Mouse (Mus musculus) testis, adult 2 months (tissue): ENCODE measurements at regions not wholly inside any gene's neighbourhood (a gene's known extent, or its start where the extent isn't known, plus 50 kb on each side); places are given as distances from the start of the nearest gene placed in this dataset.

Experiments
- H3K27ac ChIP-seq: fragments of 200-500 bp; 2 replicates; pipeline ENCODE4 v1.5.1; 2012; ENCODE audit warnings: low read depth, low read length; ENCODE audit not compliant: control insufficient read depth, insufficient read depth
- H3K27me3 ChIP-seq: fragments of 200-500 bp; 2 replicates; pipeline ENCODE4 v1.6.1; 2012; ENCODE audit warnings: mild to moderate bottlenecking, low read length, moderate library complexity; ENCODE audit not compliant: control insufficient read depth, insufficient read depth
- H3K36me3 ChIP-seq: fragments of 200-500 bp; 2 replicates; pipeline ENCODE4 v1.6.1; 2012; ENCODE audit warnings: mild to moderate bottlenecking, low read length; ENCODE audit not compliant: control insufficient read depth, insufficient read depth
- H3K4me1 ChIP-seq: fragments of 200-500 bp; 2 replicates; pipeline ENCODE4 v1.6.1; 2012; ENCODE audit warnings: low read length; ENCODE audit not compliant: control insufficient read depth, insufficient read depth
- H3K4me3 ChIP-seq: fragments of 200-500 bp; 2 replicates; pipeline ENCODE4 v1.5.1; 2012; ENCODE audit warnings: low read depth, mild to moderate bottlenecking, low read length, moderate library complexity, mixed read lengths; ENCODE audit not compliant: control insufficient read depth
- CTCF ChIP-seq: fragments of 200-500 bp; IDR thresholded peaks from 2 replicates; pipeline ENCODE4 v1.5.1; 2012; ENCODE audit warnings: low read depth, mild to moderate bottlenecking, inconsistent platforms, low read length, moderate library complexity; ENCODE audit not compliant: control insufficient read depth, insufficient read depth, insufficient replicate concordance
- POLR2A ChIP-seq: fragments of 200-500 bp; IDR thresholded peaks from 2 replicates; pipeline ENCODE4 v1.6.1; 2012; ENCODE audit warnings: low read depth, mild to moderate bottlenecking, inconsistent platforms, low read length, moderate library complexity; ENCODE audit not compliant: control insufficient read depth

GRCm38 (mm10) chr2:78418561-78419338, 449.2 kb upstream of the Ube2e3 start:
- H3K27ac ChIP-seq = no peak overlapping the region
- H3K36me3 ChIP-seq = no peaks in the 10 kb centered on the region
- no peaks in the 10 kb centered on the region for H3K27me3 ChIP-seq
- H3K4me1 ChIP-seq = no peaks in the 10 kb centered on the region
- TF ChIP-seq POLR2A (no peak), CTCF (no peak)
- H3K4me3 ChIP-seq = no peak overlapping the region

DNA sequence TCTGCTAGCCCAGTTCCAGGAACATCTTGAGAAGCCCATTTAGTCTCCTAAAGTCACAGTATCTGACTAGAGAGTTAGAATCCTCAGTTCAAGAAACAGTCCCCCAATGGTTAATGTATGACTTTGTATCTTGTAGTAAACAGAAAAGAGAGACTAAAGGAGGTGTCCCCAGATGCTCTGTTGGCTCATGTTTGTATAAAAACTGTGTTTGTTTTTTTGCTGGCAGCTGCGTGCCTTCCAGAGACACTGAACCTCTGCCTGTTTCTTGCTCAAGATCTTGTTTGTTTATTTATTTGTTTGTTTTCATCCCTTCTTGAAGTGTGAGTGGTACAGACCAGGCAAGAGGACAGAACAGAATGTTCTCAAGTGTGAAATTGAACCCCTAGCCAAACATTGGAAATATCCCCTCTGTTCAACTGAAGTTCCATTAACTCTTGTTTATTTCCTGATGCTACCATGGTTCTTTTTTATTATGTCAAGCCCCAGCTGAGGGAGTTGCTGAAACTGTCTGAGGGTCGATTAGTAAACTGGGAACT, 451.3 kb upstream of the Ube2e3 start:
- H3K4me3 ChIP-seq = no peak overlapping the region
- H3K4me1 ChIP-seq = no peaks in the 10 kb centered on the region
- H3K36me3 ChIP-seq = no peaks in the 10 kb centered on the region
- no peaks in the 10 kb centered on the region for H3K27me3 ChIP-seq
- H3K27ac ChIP-seq = no peak overlapping the region
- TF ChIP-seq CTCF = no peak
- TF ChIP-seq POLR2A = no peak

DNA sequence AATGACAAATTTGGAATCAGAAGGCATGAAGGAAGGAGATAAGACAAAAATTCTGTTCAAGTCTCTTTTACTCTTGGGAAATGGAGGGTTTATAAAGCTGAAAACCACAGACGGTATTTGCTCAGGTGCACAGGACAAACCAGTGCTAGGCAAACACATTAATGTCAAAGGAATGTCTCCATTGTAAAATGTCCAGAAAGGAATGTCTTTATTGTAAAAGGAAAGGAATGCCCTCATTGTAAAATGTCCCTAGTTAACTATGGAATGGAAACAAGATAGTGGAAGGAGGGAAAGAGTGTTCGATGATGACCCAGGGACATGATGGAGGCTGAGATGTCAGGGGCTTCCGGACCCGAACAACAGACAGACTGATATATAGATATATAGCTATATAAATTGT, 454.9 kb upstream of the Ube2e3 start:
- H3K27ac ChIP-seq = no peak overlapping the region

GRCm38 (mm10) chr2:78403890-78404289, 457.7 kb upstream of the Cwc22 start:
- Histone ChIP-seq H3K27me3 (no peaks in the 10 kb centered on the region), H3K4me1 (no peaks in the 10 kb centered on the region), H3K36me3 (no peaks in the 10 kb centered on the region), H3K27ac (no peak overlapping the region), H3K4me3 (no peak overlapping the region)
- no peak for TF ChIP-seq CTCF
- no peak for TF ChIP-seq POLR2A

More for the DNA sequence above, 454.9 kb upstream of the Ube2e3 start:
- no peak for TF ChIP-seq POLR2A
- no peak for TF ChIP-seq CTCF
- H3K4me3 ChIP-seq = no peak overlapping the region
- H3K4me1 ChIP-seq = no peaks in the 10 kb centered on the region
- H3K36me3 ChIP-seq = no peaks in the 10 kb centered on the region
- no peaks in the 10 kb centered on the region for H3K27me3 ChIP-seq

GRCm38 (mm10) chr2:78399236-78399635, 453.1 kb upstream of the Cwc22 start:
- Histone ChIP-seq H3K36me3 (no peaks in the 10 kb centered on the region), H3K4me1 (no peaks in the 10 kb centered on the region), H3K27ac (no peak overlapping the region), H3K4me3 (no peak overlapping the region), H3K27me3 (no peaks in the 10 kb centered on the region)
- TF ChIP-seq CTCF (no peak), POLR2A (no peak)

DNA sequence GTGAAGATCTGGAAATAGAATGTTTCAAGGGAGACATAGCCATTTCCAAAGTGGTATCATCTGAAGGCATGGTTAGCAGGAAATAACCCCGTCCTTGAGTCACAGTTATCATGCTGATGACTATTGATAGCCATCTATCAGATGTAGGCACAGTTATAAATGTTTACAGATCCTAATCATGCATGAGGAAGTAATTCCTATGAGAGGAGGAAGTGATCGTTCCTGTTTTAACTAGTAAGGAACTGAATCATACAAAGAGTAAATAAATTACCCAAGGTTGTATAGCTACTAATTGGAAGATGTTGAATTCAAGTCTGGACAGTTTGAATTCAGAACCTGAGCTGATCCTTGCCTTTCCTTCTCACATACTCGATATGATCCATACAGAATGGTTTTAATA, 450.7 kb upstream of the Cwc22 start:
- Histone ChIP-seq H3K27ac (no peak overlapping the region), H3K36me3 (no peaks in the 10 kb centered on the region), H3K4me3 (no peak overlapping the region), H3K27me3 (no peaks in the 10 kb centered on the region), H3K4me1 (no peaks in the 10 kb centered on the region)
- TF ChIP-seq CTCF (no peak), POLR2A (no peak)

DNA sequence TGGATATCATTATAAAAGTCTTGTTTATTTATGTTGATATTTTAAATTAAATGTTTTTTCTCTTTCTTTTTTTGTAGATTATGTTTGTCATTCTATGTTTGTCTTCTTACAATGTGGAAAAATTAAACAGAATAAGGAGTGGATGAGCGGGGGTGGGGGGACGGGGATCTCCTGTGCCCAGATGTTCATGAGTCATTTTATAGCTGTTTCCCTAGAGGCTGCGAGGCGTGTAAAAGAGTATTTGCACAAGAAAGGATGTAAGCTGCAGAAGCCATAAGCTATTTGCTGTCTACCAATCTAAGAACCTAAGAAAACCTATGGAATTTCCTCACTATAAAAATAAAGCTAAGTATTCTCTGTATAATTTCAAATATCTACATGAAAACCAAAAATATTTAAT, 446.9 kb upstream of the Cwc22 start:
- Histone ChIP-seq H3K4me3 (no peak overlapping the region), H3K4me1 (no peaks in the 10 kb centered on the region)
- TF ChIP-seq CTCF = no peak
- no peak for TF ChIP-seq POLR2A

More for the DNA sequence above, 446.9 kb upstream of the Cwc22 start:
- Histone ChIP-seq H3K36me3 (no peaks in the 10 kb centered on the region), H3K27ac (no peak overlapping the region), H3K27me3 (no peaks in the 10 kb centered on the region)
